Mouse (Mus musculus): ENCODE measurements at regions not wholly inside any gene's neighbourhood (a gene's known extent, or its start where the extent isn't known, plus 50 kb on each side); places are given as distances from the start of the nearest gene placed in this dataset.

- DNase-seq (ENCODE audit: low spot score in 2 of 2): no peak
Observed at GRCm38 (mm10) chr3:38820787-38821186, 66.0 kb upstream of the Fat4 start.

- no peak for DNase-seq (ENCODE audit: low spot score in 2 of 2)
Observed at GRCm38 (mm10) chr3:38820315-38820714, 66.4 kb upstream of the Fat4 start.

GRCm38 (mm10) chr3:38817651-38818050 is 69.1 kb upstream of the Fat4 start:
- DNase-seq (ENCODE audit: low spot score in 2 of 2): no peak

GRCm38 (mm10) chr3:38812457-38812856 is 74.3 kb upstream of the Fat4 start:
- no peak for DNase-seq (ENCODE audit: low spot score in 2 of 2)

GRCm38 (mm10) chr3:38811635-38812034 is 75.1 kb upstream of the Fat4 start:
- no peak for DNase-seq (ENCODE audit: low spot score in 2 of 2)

DNA sequence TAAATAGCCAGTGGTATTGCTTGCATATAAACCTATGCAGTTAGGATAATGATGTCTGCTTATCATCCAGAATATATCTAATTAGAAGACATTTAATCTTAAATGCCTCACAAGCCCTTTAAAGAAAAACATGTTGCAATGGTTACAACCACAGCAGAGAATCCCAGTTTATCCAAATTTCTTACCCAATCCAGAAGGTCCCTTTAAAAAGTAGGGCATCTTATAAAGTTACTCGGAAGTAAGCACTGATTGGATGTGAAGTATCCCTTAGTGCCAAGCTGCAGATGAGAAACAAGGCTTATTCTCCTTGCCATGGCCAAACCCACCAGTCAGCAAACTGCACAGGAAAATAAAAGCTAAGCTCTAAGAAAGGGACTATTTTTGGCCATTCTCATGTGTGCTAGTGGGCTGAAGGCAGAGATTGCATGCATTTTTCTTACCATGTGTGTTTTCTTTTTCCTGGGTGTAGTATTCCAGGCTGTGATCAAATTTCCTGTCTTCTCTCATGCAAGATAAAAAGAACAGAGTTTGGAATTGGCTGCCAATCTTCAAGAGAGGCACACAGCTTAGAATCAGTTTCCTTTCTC is 80.2 kb upstream of the Fat4 start:
- no peak for DNase-seq (ENCODE audit: low spot score in 2 of 2)

GRCm38 (mm10) chr3:38806036-38806435 is 80.7 kb upstream of the Fat4 start:
- no peak for DNase-seq (ENCODE audit: low spot score in 2 of 2)

DNA sequence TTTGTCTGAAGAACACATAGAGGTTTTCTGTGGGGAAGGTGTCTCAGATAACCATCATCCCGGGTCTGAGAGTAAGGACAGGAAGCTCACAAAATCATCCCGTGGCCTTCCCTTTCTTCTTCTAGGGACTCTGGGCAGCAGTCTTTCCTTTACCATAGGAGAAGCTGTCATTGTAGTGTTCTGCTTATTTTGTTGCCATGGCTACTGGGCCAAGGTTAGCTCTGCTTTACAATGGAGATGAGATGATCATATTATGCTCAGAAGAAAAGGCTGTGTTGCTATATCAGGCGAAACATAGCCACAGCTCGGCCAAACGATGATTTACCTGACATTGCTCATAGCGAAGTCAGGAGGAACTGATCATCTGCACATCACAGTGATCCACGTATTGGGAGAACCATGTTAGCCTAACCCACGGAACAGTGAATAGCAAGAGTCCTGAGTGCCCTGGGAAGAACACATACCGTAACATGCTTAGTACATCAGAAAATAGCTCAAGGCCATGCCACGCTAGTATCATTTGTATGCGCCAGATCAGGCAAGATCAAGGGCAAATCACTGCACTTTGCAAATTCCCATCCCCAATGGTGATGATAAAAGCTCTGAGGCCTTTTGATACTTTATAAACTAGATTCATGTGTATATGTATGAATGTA is 91.0 kb upstream of the Fat4 start:
- DNase-seq (ENCODE audit: low spot score in 2 of 2): no peak

DNA sequence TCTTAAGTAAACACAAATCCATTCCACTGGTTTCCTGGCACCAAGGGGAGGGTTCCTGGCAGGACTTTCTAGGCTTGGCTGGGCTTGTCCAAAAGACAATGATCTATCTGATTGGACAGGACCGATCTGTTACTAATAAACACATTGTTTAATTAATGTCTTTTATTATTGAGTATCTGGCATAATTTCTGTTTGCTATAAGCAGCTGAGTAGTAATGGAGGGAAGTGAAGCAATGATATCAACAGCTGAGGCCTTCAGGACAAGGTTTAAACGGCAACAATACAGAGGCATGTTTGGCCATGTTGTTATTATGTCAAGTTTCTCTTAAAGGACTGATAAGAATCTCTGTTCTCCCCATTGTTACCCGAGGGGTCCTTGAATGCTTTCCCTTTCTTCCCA is 93.5 kb upstream of the Fat4 start:
- DNase-seq (ENCODE audit: low spot score in 2 of 2): no peak

DNA sequence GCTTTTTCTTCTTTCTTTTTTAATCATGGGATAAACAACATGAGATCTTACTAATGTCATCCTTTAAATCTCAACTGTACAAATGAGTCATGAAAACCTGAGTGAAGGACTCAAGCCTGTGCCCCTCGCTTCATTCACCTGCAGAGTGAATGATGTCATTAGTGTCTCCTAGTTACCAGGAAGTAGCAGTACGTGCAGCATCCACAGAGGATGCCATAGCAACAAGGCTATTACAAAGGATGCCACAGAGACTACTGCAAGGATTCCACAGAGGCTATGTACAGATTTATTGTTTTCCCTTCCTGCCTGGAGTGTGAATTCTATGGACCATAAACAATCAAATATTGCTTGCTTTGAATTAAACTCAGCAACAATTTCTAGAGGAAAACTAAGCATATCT is 98.0 kb upstream of the Fat4 start:
- no peak for DNase-seq (ENCODE audit: low spot score in 2 of 2)

- DNase-seq (ENCODE audit: low spot score in 2 of 2): no peak
Observed at GRCm38 (mm10) chr3:38783711-38784110, 103.0 kb upstream of the Fat4 start.

DNA sequence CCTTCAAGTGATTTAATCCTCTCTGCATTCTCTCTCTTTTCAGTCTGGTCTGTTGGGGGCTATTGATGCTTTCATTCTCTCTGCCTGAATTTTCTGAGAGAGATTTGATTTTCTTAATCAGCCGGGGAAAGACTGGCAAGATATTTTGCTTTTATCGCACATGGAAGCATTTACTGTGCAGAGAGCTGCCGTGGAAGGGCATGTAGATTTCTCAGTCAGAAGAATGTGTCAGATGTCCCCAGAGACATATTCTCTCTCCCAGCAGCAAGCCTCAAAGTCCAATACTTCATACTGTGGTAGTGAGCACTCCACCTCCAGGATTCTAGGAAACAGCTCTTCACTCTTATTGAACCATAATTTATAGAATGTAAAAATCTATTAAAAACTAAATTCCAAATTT is 103.7 kb upstream of the Fat4 start:
- no peak for DNase-seq (ENCODE audit: low spot score in 2 of 2)

DNA sequence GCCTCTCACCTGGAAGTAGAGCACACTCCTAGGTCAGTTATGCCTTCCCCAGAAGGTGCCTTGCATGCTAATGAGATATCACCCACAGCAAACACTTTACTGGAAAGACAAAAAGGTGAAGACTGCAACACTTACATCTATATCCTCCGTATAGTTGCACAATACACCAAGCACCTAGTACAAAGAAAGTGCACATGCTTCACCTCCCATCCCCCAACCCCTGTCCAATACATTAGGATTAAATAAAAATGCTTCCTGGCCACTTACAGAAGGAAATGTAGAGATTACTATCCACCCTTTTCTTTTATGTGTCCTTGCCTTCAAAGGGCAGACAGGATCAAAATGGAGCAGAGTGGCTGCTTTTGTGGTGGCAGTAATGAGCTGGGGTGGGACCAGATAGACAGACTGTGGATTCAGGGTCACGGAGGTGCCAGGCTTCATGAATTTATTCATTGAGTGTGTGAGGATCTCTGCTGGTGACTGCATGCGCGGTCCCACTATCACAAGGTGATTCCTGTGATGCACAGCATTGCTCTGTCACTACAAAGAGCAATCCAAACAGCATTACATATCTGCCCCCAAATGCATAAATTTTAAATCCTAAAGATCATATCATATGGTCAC is 109.9 kb upstream of the Fat4 start:
- DNase-seq (ENCODE audit: low spot score in 2 of 2): no peak

- DNase-seq (ENCODE audit: low spot score in 2 of 2): no peak
Observed at GRCm38 (mm10) chr3:38754632-38755123, 132.1 kb upstream of the Fat4 start.

- no peak for DNase-seq (ENCODE audit: low spot score in 2 of 2)
Observed at GRCm38 (mm10) chr3:38753446-38754205, 133.1 kb upstream of the Fat4 start.

DNA sequence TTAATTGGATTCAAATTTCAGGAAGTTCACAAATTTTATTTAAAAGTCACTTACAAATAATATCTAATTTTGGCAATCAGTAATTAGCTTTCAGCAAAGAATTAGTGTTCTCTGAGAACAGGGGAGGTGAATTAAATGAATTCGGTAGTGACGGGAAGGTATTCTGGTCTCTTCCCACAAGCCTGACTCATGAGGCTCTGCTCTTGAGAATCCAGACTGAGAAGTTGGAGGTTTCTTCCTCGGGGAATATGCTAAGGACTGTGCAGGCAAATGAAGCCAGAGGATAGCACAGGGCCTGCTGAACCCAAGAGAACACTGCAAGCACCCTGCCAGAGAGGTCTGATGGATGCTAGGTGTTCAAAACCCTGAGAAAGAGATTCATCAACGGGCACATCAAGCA is 144.6 kb upstream of the Fat4 start:
- DNase-seq (ENCODE audit: low spot score in 2 of 2): no peak

DNA sequence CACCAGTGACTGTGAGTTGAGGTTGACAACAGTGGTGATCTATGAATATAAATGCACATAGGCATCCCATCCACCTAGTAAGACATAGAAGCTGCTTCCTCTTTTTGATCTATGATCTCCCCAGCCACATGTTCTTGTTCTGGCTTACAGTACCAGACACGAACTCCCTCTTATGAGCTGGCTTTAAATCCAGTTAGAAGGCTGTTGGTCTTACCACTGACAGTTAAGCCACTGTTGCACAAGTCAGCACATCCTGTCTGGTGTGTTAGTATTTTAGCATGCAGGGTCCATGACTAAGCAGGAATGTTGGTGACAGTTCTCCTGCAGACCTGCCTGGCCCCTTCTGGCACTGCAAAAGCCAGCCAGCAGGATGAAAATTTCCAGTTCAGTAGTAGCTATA is 164.1 kb upstream of the Fat4 start:
- DNase-seq (ENCODE audit: low spot score in 2 of 2): no peak

GRCm38 (mm10) chr3:38712078-38712873 is 174.5 kb upstream of the Fat4 start:
- no peak for DNase-seq (ENCODE audit: low spot score in 2 of 2)

- no peak for DNase-seq (ENCODE audit: low spot score in 2 of 2)
Observed at GRCm38 (mm10) chr3:38711229-38711628, 175.5 kb upstream of the Fat4 start.

- DNase-seq (ENCODE audit: low spot score in 2 of 2): no peak
Observed at GRCm38 (mm10) chr3:38707891-38708290, 178.8 kb upstream of the Fat4 start.

GRCm38 (mm10) chr3:38699206-38699605 is 187.5 kb upstream of the Fat4 start:
- DNase-seq (ENCODE audit: low spot score in 2 of 2): no peak

DNA sequence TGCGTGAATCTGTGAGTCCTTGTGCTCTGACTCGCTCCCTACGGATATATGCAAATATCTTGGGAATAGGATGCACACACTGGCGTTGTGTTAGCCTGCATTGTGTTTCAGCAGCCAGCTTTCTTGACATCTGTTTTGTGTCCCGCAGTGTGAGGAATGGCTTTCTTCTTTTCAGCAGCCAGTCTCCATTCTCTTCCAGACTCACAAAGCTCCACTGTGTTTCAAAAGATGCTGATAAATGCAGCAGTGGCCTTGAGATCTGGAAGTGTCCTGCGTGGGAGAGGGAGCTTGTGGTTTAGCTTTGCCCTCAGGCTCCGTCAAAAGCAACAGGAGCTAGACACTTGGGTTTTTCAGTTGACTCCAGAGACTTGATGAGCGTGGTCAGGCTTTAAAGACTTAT is 188.9 kb upstream of the Fat4 start:
- no peak for DNase-seq (ENCODE audit: low spot score in 2 of 2)
